Mouse (Mus musculus) ES-E14 (cell line): ENCODE data around the gene Gm5244.

ENCODE experiments used
- CHD2 ChIP-seq: IDR thresholded peaks from 2 replicates; pipeline ENCODE4 v1.6.1; 2014; ENCODE audit warnings: mild to moderate bottlenecking, low read depth, low read length, inconsistent platforms
- MAFK ChIP-seq: IDR thresholded peaks from 2 replicates; pipeline ENCODE4 v1.6.1; 2014; ENCODE audit warnings: mild to moderate bottlenecking, low read depth, low read length, inconsistent platforms; ENCODE audit not compliant: insufficient read depth

DNA sequence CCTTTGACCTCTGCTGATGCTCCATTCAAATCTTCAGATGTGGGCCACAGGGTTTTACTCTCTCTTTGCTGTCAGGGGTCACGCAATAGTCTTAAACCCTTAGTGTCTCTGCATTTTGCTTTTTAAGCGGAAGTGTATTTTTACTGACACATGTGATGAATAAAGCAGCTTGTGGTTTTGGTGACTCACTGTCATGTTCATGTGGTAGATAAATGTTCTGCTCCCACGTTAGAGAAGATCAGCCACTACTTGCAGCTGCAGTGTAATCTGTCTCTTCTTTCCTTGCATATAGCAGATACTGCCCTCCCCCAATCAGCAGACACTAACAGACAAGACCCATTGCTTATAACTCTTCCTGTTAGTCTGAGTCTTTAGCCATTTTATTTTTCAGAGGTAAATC lies 12.9 kb upstream of the Gm5244 start:
- TF ChIP-seq CHD2 (no peak), MAFK (no peak)
